Mouse (Mus musculus) midbrain, embryonic 11.5 days (tissue): ENCODE measurements around the gene Hist1h4a. TPM values are rescaled to one million over a fixed set of nuclear protein-coding genes. Genes with fewer than 3 reads are reported as not detected.
"Not testable (repeated sequence)": the region's sequence is repeated elsewhere in the genome, so short reads cannot be mapped to it uniquely, and the experiment has no call there.

Experiments
- ATAC-seq: fragments of 200-750 bp; cut with Nextera tagmentation; 2 replicates; pipeline ENCODE4 v1.8.0; 2017; ENCODE audit warnings: moderate TSS enrichment, moderate library complexity; ENCODE audit not compliant: low FRiP score
- DNase-seq: peaks from one replicate; pipeline ENCODE4 v3.0.0; 2015; ENCODE audit warnings: low spot score; ENCODE audit errors: missing footprints
- H3K27ac ChIP-seq: fragments of 300-500 bp; sonication (generic); 2 replicates; pipeline ENCODE4 v1.5.1; 2014; ENCODE audit warnings: low read depth, low read length
- H3K27me3 ChIP-seq: fragments of 300-500 bp; sonication (generic); 2 replicates; pipeline ENCODE4 v1.6.1; 2014; ENCODE audit warnings: mild to moderate bottlenecking, low read length, moderate library complexity, mixed read lengths; ENCODE audit not compliant: control insufficient read depth, insufficient read depth
- H3K36me3 ChIP-seq: fragments of 300-500 bp; sonication (generic); 2 replicates; pipeline ENCODE4 v1.6.1; 2014; ENCODE audit warnings: mild to moderate bottlenecking, low read length, moderate library complexity, mixed read lengths; ENCODE audit not compliant: control insufficient read depth, insufficient read depth
- H3K4me1 ChIP-seq: fragments of 300-500 bp; sonication (generic); 2 replicates; pipeline ENCODE4 v1.6.1; 2014; ENCODE audit warnings: low read length; ENCODE audit not compliant: control insufficient read depth, insufficient read depth
- H3K4me2 ChIP-seq: fragments of 300-500 bp; sonication (generic); 2 replicates; pipeline ENCODE4 v1.6.1; 2014; ENCODE audit warnings: mild to moderate bottlenecking, moderate library complexity
- H3K4me3 ChIP-seq: fragments of 300-500 bp; sonication (generic); 2 replicates; pipeline ENCODE4 v1.5.1; 2014; ENCODE audit warnings: low read depth, low read length
- H3K9ac ChIP-seq: fragments of 300-500 bp; sonication (generic); 2 replicates; pipeline ENCODE4 v1.6.1; 2014; ENCODE audit warnings: low read length
- H3K9me3 ChIP-seq: fragments of 300-500 bp; sonication (generic); 2 replicates; pipeline ENCODE4 v1.6.1; 2016; ENCODE audit warnings: low read length; ENCODE audit not compliant: control insufficient read depth
- WGBS: fragments of 180-500 bp; shearing (Covaris S2); extraction: QIAGEN DNeasy Blood & Tissue Kit; methylation state at CpG from one replicate; pipeline ENCODE4 v1.1.7; 2014; 5-methylcytosine and 5-hydroxymethylcytosine counted together
- microRNA-seq: library from miRNA; unstranded; fragments of <30 nt; microRNA quantifications from one replicate; pipeline ENCODE4, GENCODE M21; 2017
- polyA plus RNA-seq: library from polyadenylated mRNA; unstranded; fragments of >200 nt; fragmentation: Nextera tagmentation; extraction: Ambion mirVana; gene quantifications from 2 replicates; pipeline ENCODE4 v1.2.1, GENCODE M21; 2014

Gene Hist1h4a
- polyA plus RNA-seq, 1 experiment from 2014 or later, result 0.49 TPM

- no peak for DNase-seq
- H3K27me3 ChIP-seq, result no peaks in the 10 kb centered on the region
- H3K4me2 ChIP-seq, result no peak overlapping the region
- H3K27ac ChIP-seq, result no peak overlapping the region
- no peak for ATAC-seq
- no peaks in the 10 kb centered on the region for H3K36me3 ChIP-seq
- WGBS, result 33% methylated on average over 1 of the region's 1 CpGs
- H3K4me1 ChIP-seq, result no peaks in the 10 kb centered on the region
- no peak overlapping the region for H3K4me3 ChIP-seq
- H3K9ac ChIP-seq, result no peak overlapping the region
- H3K9me3 ChIP-seq, result no peaks in the 10 kb centered on the region
Measured at GRCm38 (mm10) chr13:23725213-23725612, 35.8 kb downstream of the Hist1h4a start.

- H3K27me3 ChIP-seq, result no peaks in the 10 kb centered on the region
- no peak overlapping the region for H3K4me2 ChIP-seq
- no peak for ATAC-seq
- no peak for DNase-seq
- no peak overlapping the region for H3K4me3 ChIP-seq
- H3K9ac ChIP-seq, result no peak overlapping the region
- whole genome bisulfite sequencing, result 87% methylated on average over 4 of the region's 4 CpGs
- no peaks in the 10 kb centered on the region for H3K36me3 ChIP-seq
- H3K4me1 ChIP-seq, result no peaks in the 10 kb centered on the region
- H3K27ac ChIP-seq, result no peak overlapping the region
- H3K9me3 ChIP-seq, result no peaks in the 10 kb centered on the region
Measured at GRCm38 (mm10) chr13:23724239-23724638, 36.8 kb downstream of the Hist1h4a start.

GRCm38 (mm10) chr13:23717593-23718245, 43.3 kb downstream of the Hist1h4a start:
- not testable (repeated sequence) for DNase-seq
- 12% methylated on average over 2 of the region's 2 CpGs for WGBS

GRCm38 (mm10) chr13:23717176-23717575, 43.9 kb downstream of the Hist1h4a start:
- Histone ChIP-seq H3K4me2 (no peak overlapping the region), H3K27ac (no peak overlapping the region), H3K4me1 (no peaks in the 10 kb centered on the region), H3K27me3 (no peaks in the 10 kb centered on the region), H3K36me3 (no peaks in the 10 kb centered on the region), H3K9ac (no peak overlapping the region), H3K9me3 (no peaks in the 10 kb centered on the region), H3K4me3 (no peak overlapping the region)
- WGBS, result 53% methylated on average over 11 of the region's 11 CpGs
- no peak for DNase-seq
- no peak for ATAC-seq

More at GRCm38 (mm10) chr13:23717593-23718245, 43.3 kb downstream of the Hist1h4a start:
- H3K27me3 ChIP-seq, H3K4me1 ChIP-seq, H3K9me3 ChIP-seq, ATAC-seq, H3K4me3 ChIP-seq, H3K27ac ChIP-seq, H3K4me2 ChIP-seq, H3K36me3 ChIP-seq, H3K9ac ChIP-seq: not testable (repeated sequence)

GRCm38 (mm10) chr13:23716261-23717042, 44.6 kb downstream of the Hist1h4a start:
- Histone ChIP-seq H3K36me3 (no peaks in the 10 kb centered on the region), H3K27ac (no peak overlapping the region), H3K4me1 (no peaks in the 10 kb centered on the region), H3K27me3 (no peaks in the 10 kb centered on the region), H3K9me3 (no peaks in the 10 kb centered on the region), H3K4me3 (no peak overlapping the region), H3K4me2 (no peak overlapping the region), H3K9ac (no peak overlapping the region)
- ATAC-seq (no peak), DNase-seq (no peak)
- WGBS, result 84% methylated on average over 5 of the region's 5 CpGs

Small RNA genes lying within 50 kb of the gene (microRNA-seq; reads per million reads assigned to microRNA genes)
- gene Gm44314 (not detected), gene Gm44484 (not detected)

Other genes starting within 250 kb of the Hist1h4a start
- 3.3 and 3.6 TPM in 2 replicates for gene Hist1h4h, start 230.2 kb downstream of the Hist1h4a start, polyA plus RNA-seq
- 6.4 and 9.1 TPM in 2 replicates for gene Hist1h2af, start 227.3 kb downstream of the Hist1h4a start, polyA plus RNA-seq
- gene Hist1h3g, start 225.8 kb downstream of the Hist1h4a start, polyA plus RNA-seq, result 4.0 and 4.8 TPM in 2 replicates
- 0.44 and 0.87 TPM in 2 replicates for gene Hist1h2bh, start 217.8 kb downstream of the Hist1h4a start, polyA plus RNA-seq
- gene Hist1h3f, start 217.2 kb downstream of the Hist1h4a start, polyA plus RNA-seq, result 1.2 and 1.3 TPM in 2 replicates
- gene Hist1h4f, start 209.6 kb downstream of the Hist1h4a start, polyA plus RNA-seq, result 0.53 and 0.77 TPM in 2 replicates
- gene Hist1h1d, start 208.0 kb downstream of the Hist1h4a start, polyA plus RNA-seq, result 0.59 and 0.61 TPM in 2 replicates
- 7.2 and 7.4 TPM in 2 replicates for gene Hist1h3e, start 198.9 kb downstream of the Hist1h4a start, polyA plus RNA-seq
- gene Hist1h2ae, start 190.0 kb downstream of the Hist1h4a start, polyA plus RNA-seq, result 69.8 and 76.3 TPM in 2 replicates
- 3.9 and 6.2 TPM in 2 replicates for gene Hist1h2bg, start 189.8 kb downstream of the Hist1h4a start, polyA plus RNA-seq
- 2.6 and 4.9 TPM in 2 replicates for gene Hist1h2bf, start 187.0 kb downstream of the Hist1h4a start, polyA plus RNA-seq
- 1.9 and 2.2 TPM in 2 replicates for gene Hist1h2ad, start 186.8 kb downstream of the Hist1h4a start, polyA plus RNA-seq
- gene Hist1h3d, start 185.5 kb downstream of the Hist1h4a start, polyA plus RNA-seq, result 7.4 and 9.8 TPM in 2 replicates
- gene Hist1h4d, start 179.6 kb downstream of the Hist1h4a start, polyA plus RNA-seq, result 99.4 and 124 TPM in 2 replicates
- gene Hist1h2be, start 140.1 kb downstream of the Hist1h4a start, polyA plus RNA-seq, result 1.6 and 1.7 TPM in 2 replicates
- 24.8 and 28.9 TPM in 2 replicates for gene Hist1h1e, start 138.7 kb downstream of the Hist1h4a start, polyA plus RNA-seq
- 0.83 and 1.1 TPM in 2 replicates for gene Hist1h2ac, start 77.3 kb downstream of the Hist1h4a start, polyA plus RNA-seq
- 25.3 and 25.7 TPM in 2 replicates for gene Hist1h2bc, start 77.0 kb downstream of the Hist1h4a start, polyA plus RNA-seq
- gene Hist1h1t, start 65.4 kb downstream of the Hist1h4a start, polyA plus RNA-seq, result not detected in 2 replicates
- 5.3 and 6.4 TPM in 2 replicates for gene Hist1h4c, start 62.8 kb downstream of the Hist1h4a start, polyA plus RNA-seq
- gene Hfe, start 50.4 kb downstream of the Hist1h4a start, polyA plus RNA-seq, result 2.7 and 3.3 TPM in 2 replicates
- gene Hist1h1c, start 22.4 kb downstream of the Hist1h4a start, polyA plus RNA-seq, result 13.5 and 14.0 TPM in 2 replicates
- 8.6 and 9.2 TPM in 2 replicates for gene Hist1h3c, start 15.6 kb downstream of the Hist1h4a start, polyA plus RNA-seq
- 2.1 and 2.4 TPM in 2 replicates for gene Hist1h2bb, start 14.5 kb downstream of the Hist1h4a start, polyA plus RNA-seq
- 42.8 and 57.5 TPM in 2 replicates for gene Hist1h2ab, start 10.1 kb downstream of the Hist1h4a start, polyA plus RNA-seq
- gene Hist1h3b, start 9.0 kb downstream of the Hist1h4a start, polyA plus RNA-seq, result 7.5 and 13.2 TPM in 2 replicates
- 3.9 and 5.5 TPM in 2 replicates for gene Hist1h4b, start 4.2 kb downstream of the Hist1h4a start, polyA plus RNA-seq
- 3.0 and 5.1 TPM in 2 replicates for gene Hist1h3a, start 1.2 kb upstream of the Hist1h4a start, polyA plus RNA-seq
- gene Hist1h1a, start 2.4 kb upstream of the Hist1h4a start, polyA plus RNA-seq, result 3.5 and 3.7 TPM in 2 replicates
- gene Trim38, start 8.7 kb upstream of the Hist1h4a start, polyA plus RNA-seq, result not detected in 2 replicates
- not detected in 2 replicates for gene Slc17a2, start 45.8 kb upstream of the Hist1h4a start, polyA plus RNA-seq
- not detected in 2 replicates for gene Slc17a3, start 78.2 kb upstream of the Hist1h4a start, polyA plus RNA-seq
- gene Slc17a1, start 106.5 kb upstream of the Hist1h4a start, polyA plus RNA-seq, result 0.08 TPM in 1 of 2 replicates, not detected in the other
- not detected in 2 replicates for gene Slc17a4, start 153.8 kb upstream of the Hist1h4a start, polyA plus RNA-seq
- not detected in 2 replicates for gene Hist1h2ba, start 172.9 kb upstream of the Hist1h4a start, polyA plus RNA-seq
- not detected in 2 replicates for gene Hist1h2aa, start 173.2 kb upstream of the Hist1h4a start, polyA plus RNA-seq
- 0.56 TPM in 1 of 2 replicates, not detected in the other for gene Scgn, start 230.0 kb upstream of the Hist1h4a start, polyA plus RNA-seq